Mouse (Mus musculus) heart, postnatal 0 days (tissue): ENCODE measurements at regions not wholly inside any gene's neighbourhood (a gene's known extent, or its start where the extent isn't known, plus 50 kb on each side); places are given as distances from the start of the nearest gene placed in this dataset.

ENCODE experiments used
- CTCF ChIP-seq: IDR thresholded peaks from 2 replicates; pipeline ENCODE4 v1.5.1; 2016; ENCODE audit warnings: antibody characterized with exemption, control low read depth, low read depth
- EP300 ChIP-seq: IDR thresholded peaks from 2 replicates; pipeline ENCODE4 v1.6.1; 2016; ENCODE audit warnings: antibody characterized with exemption, low read depth

DNA sequence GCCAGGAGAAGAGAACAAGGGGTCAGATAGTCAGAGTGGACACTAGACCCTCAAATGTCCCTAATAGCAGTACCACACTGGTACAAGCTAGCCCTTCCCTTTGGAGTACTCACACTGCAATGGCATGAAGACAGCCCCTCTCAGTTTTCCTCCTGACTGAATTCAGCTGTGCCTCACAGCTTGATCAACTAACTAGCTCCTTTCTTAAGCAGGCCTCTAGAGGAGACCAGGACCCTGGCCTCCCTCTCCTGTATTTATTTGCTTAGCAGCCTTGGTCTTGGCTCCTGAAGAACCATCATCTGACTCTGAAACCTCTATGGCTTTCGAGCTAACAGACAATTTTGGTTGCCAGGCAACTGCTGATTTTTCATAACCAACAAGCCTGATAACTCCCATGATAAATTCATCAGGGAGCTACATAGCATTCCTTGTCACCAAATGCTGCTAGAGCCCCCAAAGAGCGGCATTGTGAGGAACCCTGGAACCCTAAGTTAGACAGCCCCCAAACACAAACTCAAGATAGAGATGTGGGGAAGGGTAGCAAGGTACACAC, 440.4 kb upstream of the Zdhhc25 start:
- TF ChIP-seq EP300 (no peak), CTCF (no peak)
